Mouse (Mus musculus): ENCODE data around the gene Acsf2.

GRCm38 (mm10) chr11:94543344-94543743, 58.3 kb downstream of the Acsf2 start:
- TF ChIP-seq CTCF (IDR thresholded peaks at IDR 0.05; ENCODE audit: low read depth, low read length) (no peak), POLR2A (IDR thresholded peaks at IDR 0.05; ENCODE audit: insufficient read depth, low read length) (no peak), EP300 (IDR thresholded peaks at IDR 0.05; ENCODE audit: insufficient read depth, low read depth, low read length) (no peak)
